Mouse (Mus musculus): ENCODE measurements around the gene Megf6. TPM values are rescaled to one million over a fixed set of nuclear protein-coding genes. Genes with fewer than 3 reads are reported as not detected.

The Megf6 gene
- polyA plus RNA-seq, 1 experiment from 2014 or later, result 10.3 TPM

- 16% methylated on average over 7 of the region's 7 CpGs for WGBS
- no peak overlapping the region for H3K27ac ChIP-seq (ENCODE audit: low read depth, low read length)
- 0 out of 2 replicates have a peak, but pooled peaks have one; percentile 48 for ATAC-seq
Observed at GRCm38 (mm10) chr4:154198377-154198961, 27.9 kb downstream of the Megf6 start.

GRCm38 (mm10) chr4:154201511-154201910, 31.0 kb downstream of the Megf6 start:
- H3K9me3 ChIP-seq (ENCODE audit: control insufficient read depth, low read length), result no peaks in the 10 kb centered on the region
- ATAC-seq, result no peak
- H3K4me1 ChIP-seq (ENCODE audit: control insufficient read depth, insufficient read depth, low read depth, low read length), result peaks cover 7% of the 10 kb centered on the region; the same call in 1 of the 2 replicates
- H3K27me3 ChIP-seq (replicated peaks; ENCODE audit: control insufficient read depth, insufficient read depth, low read length), result no peaks in the 10 kb centered on the region
- H3K9ac ChIP-seq (ENCODE audit: low read depth, low read length), result no peak overlapping the region
- WGBS, result 41% methylated on average over 5 of the region's 5 CpGs
- H3K36me3 ChIP-seq (ENCODE audit: control insufficient read depth, insufficient read depth, low read length), result no peaks in the 10 kb centered on the region
- H3K4me3 ChIP-seq (ENCODE audit: low read length), result no peak overlapping the region
- H3K4me2 ChIP-seq (ENCODE audit: low read length), result no peak overlapping the region
- H3K27ac ChIP-seq (ENCODE audit: low read depth, low read length), result no peak overlapping the region

More at GRCm38 (mm10) chr4:154198377-154198961, 27.9 kb downstream of the Megf6 start:
- Histone ChIP-seq H3K4me1 (ENCODE audit: control insufficient read depth, insufficient read depth, low read depth, low read length) (peaks cover 5% of the 10 kb centered on the region; the same call in 1 of the 2 replicates), H3K9me3 (ENCODE audit: control insufficient read depth, low read length) (peaks cover 5% of the 10 kb centered on the region; the same call in 1 of the 2 replicates), H3K36me3 (ENCODE audit: control insufficient read depth, insufficient read depth, low read length) (no peaks in the 10 kb centered on the region), H3K4me2 (ENCODE audit: low read length) (no peak overlapping the region), H3K9ac (ENCODE audit: low read depth, low read length) (no peak overlapping the region), H3K4me3 (ENCODE audit: low read length) (no peak overlapping the region), H3K27me3 (replicated peaks; ENCODE audit: control insufficient read depth, insufficient read depth, low read length) (no peaks in the 10 kb centered on the region)

GRCm38 (mm10) chr4:154204532-154204931, 34.0 kb downstream of the Megf6 start:
- Histone ChIP-seq H3K4me3 (ENCODE audit: low read length) (no peak overlapping the region), H3K36me3 (ENCODE audit: control insufficient read depth, insufficient read depth, low read length) (no peaks in the 10 kb centered on the region), H3K9ac (ENCODE audit: low read depth, low read length) (no peak overlapping the region), H3K4me1 (ENCODE audit: control insufficient read depth, insufficient read depth, low read depth, low read length) (0 out of 2 replicates have a peak, but pooled peaks cover 2% of the 10 kb centered on the region), H3K27ac (ENCODE audit: low read depth, low read length) (no peak overlapping the region), H3K4me2 (ENCODE audit: low read length) (no peak overlapping the region), H3K9me3 (ENCODE audit: control insufficient read depth, low read length) (no peaks in the 10 kb centered on the region), H3K27me3 (replicated peaks; ENCODE audit: control insufficient read depth, insufficient read depth, low read length) (no peaks in the 10 kb centered on the region)
- WGBS, result 62% methylated on average over 7 of the region's 7 CpGs
- no peak for ATAC-seq

- no peak for ATAC-seq
- Histone ChIP-seq H3K4me1 (ENCODE audit: control insufficient read depth, insufficient read depth, low read depth, low read length) (0 out of 2 replicates have a peak, but pooled peaks cover 2% of the 10 kb centered on the region), H3K4me3 (ENCODE audit: low read length) (no peak overlapping the region), H3K9me3 (ENCODE audit: control insufficient read depth, low read length) (no peaks in the 10 kb centered on the region), H3K4me2 (ENCODE audit: low read length) (no peak overlapping the region), H3K27me3 (replicated peaks; ENCODE audit: control insufficient read depth, insufficient read depth, low read length) (no peaks in the 10 kb centered on the region), H3K36me3 (ENCODE audit: control insufficient read depth, insufficient read depth, low read length) (no peaks in the 10 kb centered on the region), H3K27ac (ENCODE audit: low read depth, low read length) (no peak overlapping the region), H3K9ac (ENCODE audit: low read depth, low read length) (no peak overlapping the region)
- WGBS, result 67% methylated on average over 5 of the region's 5 CpGs
Observed at GRCm38 (mm10) chr4:154205392-154205791, 34.9 kb downstream of the Megf6 start.

- H3K27me3 ChIP-seq (replicated peaks; ENCODE audit: control insufficient read depth, insufficient read depth, low read length), result no peaks in the 10 kb centered on the region
- no peak overlapping the region for H3K4me2 ChIP-seq (ENCODE audit: low read length)
- no peak overlapping the region for H3K9ac ChIP-seq (ENCODE audit: low read depth, low read length)
- no peak overlapping the region for H3K4me3 ChIP-seq (ENCODE audit: low read length)
- H3K9me3 ChIP-seq (ENCODE audit: control insufficient read depth, low read length), result no peaks in the 10 kb centered on the region
- 17% methylated on average over 5 of the region's 5 CpGs for WGBS
- no peaks in the 10 kb centered on the region for H3K36me3 ChIP-seq (ENCODE audit: control insufficient read depth, insufficient read depth, low read length)
- H3K4me1 ChIP-seq (ENCODE audit: control insufficient read depth, insufficient read depth, low read depth, low read length), result 0 out of 2 replicates have a peak, but pooled peaks cover 2% of the 10 kb centered on the region
- no peak overlapping the region for H3K27ac ChIP-seq (ENCODE audit: low read depth, low read length)
- no peak; the same call in 1 of the 2 replicates for ATAC-seq
Observed at GRCm38 (mm10) chr4:154207261-154207660, 36.7 kb downstream of the Megf6 start.

- ATAC-seq, result no peak
- no peak overlapping the region for H3K4me2 ChIP-seq (ENCODE audit: low read length)
- no peak overlapping the region for H3K9ac ChIP-seq (ENCODE audit: low read depth, low read length)
- 0 out of 2 replicates have a peak, but pooled peaks cover 2% of the 10 kb centered on the region for H3K4me1 ChIP-seq (ENCODE audit: control insufficient read depth, insufficient read depth, low read depth, low read length)
- H3K4me3 ChIP-seq (ENCODE audit: low read length), result no peak overlapping the region
- H3K36me3 ChIP-seq (ENCODE audit: control insufficient read depth, insufficient read depth, low read length), result no peaks in the 10 kb centered on the region
- no peaks in the 10 kb centered on the region for H3K27me3 ChIP-seq (replicated peaks; ENCODE audit: control insufficient read depth, insufficient read depth, low read length)
- 75% methylated on average over 6 of the region's 6 CpGs for WGBS
- no peaks in the 10 kb centered on the region for H3K9me3 ChIP-seq (ENCODE audit: control insufficient read depth, low read length)
- H3K27ac ChIP-seq (ENCODE audit: low read depth, low read length), result no peak overlapping the region
Observed at GRCm38 (mm10) chr4:154209054-154209453, 38.5 kb downstream of the Megf6 start.

GRCm38 (mm10) chr4:154209825-154210224, 39.3 kb downstream of the Megf6 start:
- Histone ChIP-seq H3K27ac (ENCODE audit: low read depth, low read length) (no peak overlapping the region), H3K4me2 (ENCODE audit: low read length) (no peak overlapping the region), H3K9ac (ENCODE audit: low read depth, low read length) (no peak overlapping the region), H3K4me3 (ENCODE audit: low read length) (no peak overlapping the region), H3K4me1 (ENCODE audit: control insufficient read depth, insufficient read depth, low read depth, low read length) (no peaks in the 10 kb centered on the region), H3K36me3 (ENCODE audit: control insufficient read depth, insufficient read depth, low read length) (no peaks in the 10 kb centered on the region), H3K9me3 (ENCODE audit: control insufficient read depth, low read length) (no peaks in the 10 kb centered on the region), H3K27me3 (replicated peaks; ENCODE audit: control insufficient read depth, insufficient read depth, low read length) (no peaks in the 10 kb centered on the region)
- ATAC-seq, result no peak
- 17% methylated on average over 3 of the region's 3 CpGs for WGBS

GRCm38 (mm10) chr4:154211459-154211858, 40.9 kb downstream of the Megf6 start:
- WGBS, result 85% methylated on average over 13 of the region's 13 CpGs
- no peak for ATAC-seq

GRCm38 (mm10) chr4:154213586-154213985, 43.1 kb downstream of the Megf6 start:
- no peak for ATAC-seq
- 77% methylated on average over 7 of the region's 7 CpGs for WGBS
- Histone ChIP-seq H3K27me3 (replicated peaks; ENCODE audit: control insufficient read depth, insufficient read depth, low read length) (no peaks in the 10 kb centered on the region), H3K36me3 (ENCODE audit: control insufficient read depth, insufficient read depth, low read length) (no peaks in the 10 kb centered on the region), H3K9me3 (ENCODE audit: control insufficient read depth, low read length) (no peaks in the 10 kb centered on the region), H3K4me3 (ENCODE audit: low read length) (no peak overlapping the region), H3K4me2 (ENCODE audit: low read length) (no peak overlapping the region), H3K9ac (ENCODE audit: low read depth, low read length) (no peak overlapping the region), H3K27ac (ENCODE audit: low read depth, low read length) (no peak overlapping the region), H3K4me1 (ENCODE audit: control insufficient read depth, insufficient read depth, low read depth, low read length) (no peaks in the 10 kb centered on the region)

More at GRCm38 (mm10) chr4:154211459-154211858, 40.9 kb downstream of the Megf6 start:
- H3K4me3 ChIP-seq (ENCODE audit: low read length), result no peak overlapping the region
- H3K27ac ChIP-seq (ENCODE audit: low read depth, low read length), result no peak overlapping the region
- no peaks in the 10 kb centered on the region for H3K36me3 ChIP-seq (ENCODE audit: control insufficient read depth, insufficient read depth, low read length)
- H3K4me2 ChIP-seq (ENCODE audit: low read length), result no peak overlapping the region
- H3K9ac ChIP-seq (ENCODE audit: low read depth, low read length), result no peak overlapping the region
- H3K27me3 ChIP-seq (replicated peaks; ENCODE audit: control insufficient read depth, insufficient read depth, low read length), result no peaks in the 10 kb centered on the region
- H3K4me1 ChIP-seq (ENCODE audit: control insufficient read depth, insufficient read depth, low read depth, low read length), result no peaks in the 10 kb centered on the region
- no peaks in the 10 kb centered on the region for H3K9me3 ChIP-seq (ENCODE audit: control insufficient read depth, low read length)
